Mouse (Mus musculus) retina, adult 2 months (tissue): ENCODE results near the gene Mzt1.
"Not testable (repeated sequence)": the region's sequence is repeated elsewhere in the genome, so short reads cannot be mapped to it uniquely, and the experiment has no call there.

Experiments used
- DNase-seq: peaks from one replicate; pipeline ENCODE4 v3.0.0-alpha.2; 2012; ENCODE audit warnings: low read depth, low spot score

Gene Mzt1

GRCm38 (mm10) chr14:99046031-99046781, at the start of gene Mzt1, which contains the start of gene Bora:
Mzt1 (minus strand) TSS chr14:99046134.
Bora (plus strand) TSS chr14:99046222.
- peak; percentile 67 for DNase-seq

GRCm38 (mm10) chr14:99088947-99089346, 43.0 kb upstream of the Mzt1 start:
- DNase-seq, result no peak

GRCm38 (mm10) chr14:99071146-99071545, 25.2 kb upstream of the Mzt1 start:
- no peak for DNase-seq

GRCm38 (mm10) chr14:99063091-99063490, 17.2 kb upstream of the Mzt1 start:
- no peak for DNase-seq

- DNase-seq, result no peak
Measured at GRCm38 (mm10) chr14:99060616-99061015, 14.7 kb upstream of the Mzt1 start.

- DNase-seq, result no peak
Measured at GRCm38 (mm10) chr14:99058959-99059586, 13.1 kb upstream of the Mzt1 start.

- DNase-seq, result no peak
Measured at GRCm38 (mm10) chr14:99046782-99047181, 848 bp upstream of the Mzt1 start.

GRCm38 (mm10) chr14:99045378-99046030, 430 bp downstream of the Mzt1 start:
- no peak for DNase-seq

GRCm38 (mm10) chr14:99044718-99045117, 1.2 kb downstream of the Mzt1 start:
- no peak for DNase-seq

- DNase-seq, result no peak
Measured at GRCm38 (mm10) chr14:99044096-99044495, 1.8 kb downstream of the Mzt1 start.

- no peak for DNase-seq
Measured at GRCm38 (mm10) chr14:99043499-99043898, 2.4 kb downstream of the Mzt1 start.

GRCm38 (mm10) chr14:99041416-99041815, 4.5 kb downstream of the Mzt1 start:
- DNase-seq, result no peak

- DNase-seq, result not testable (repeated sequence)
Measured at GRCm38 (mm10) chr14:99039308-99039707, 6.6 kb downstream of the Mzt1 start.

- DNase-seq, result no peak
Measured at GRCm38 (mm10) chr14:99037703-99038102, 8.2 kb downstream of the Mzt1 start.

- DNase-seq, result no peak
Measured at GRCm38 (mm10) chr14:99036039-99036438, 9.9 kb downstream of the Mzt1 start.

- not testable (repeated sequence) for DNase-seq
Measured at GRCm38 (mm10) chr14:99034851-99035250, 11.1 kb downstream of the Mzt1 start.

GRCm38 (mm10) chr14:99032596-99032995, 13.3 kb downstream of the Mzt1 start:
- no peak for DNase-seq

- no peak for DNase-seq
Measured at GRCm38 (mm10) chr14:99031337-99031873, 14.5 kb downstream of the Mzt1 start.

GRCm38 (mm10) chr14:99029987-99030386, 15.9 kb downstream of the Mzt1 start:
- no peak for DNase-seq

GRCm38 (mm10) chr14:99022346-99023086, 23.4 kb downstream of the Mzt1 start:
- DNase-seq, result no peak

GRCm38 (mm10) chr14:99019136-99019808, 26.7 kb downstream of the Mzt1 start:
- no peak for DNase-seq
